Mouse (Mus musculus) cerebellum, adult 8-10 months (tissue): ENCODE measurements around the gene Sf3a1.
"Not testable (repeated sequence)": the region's sequence is repeated elsewhere in the genome, so short reads cannot be mapped to it uniquely, and the experiment has no call there.

ENCODE experiments used
- DNase-seq: peaks from one replicate; pipeline ENCODE4 v3.0.0; 2022

Sf3a1 gene

DNA sequence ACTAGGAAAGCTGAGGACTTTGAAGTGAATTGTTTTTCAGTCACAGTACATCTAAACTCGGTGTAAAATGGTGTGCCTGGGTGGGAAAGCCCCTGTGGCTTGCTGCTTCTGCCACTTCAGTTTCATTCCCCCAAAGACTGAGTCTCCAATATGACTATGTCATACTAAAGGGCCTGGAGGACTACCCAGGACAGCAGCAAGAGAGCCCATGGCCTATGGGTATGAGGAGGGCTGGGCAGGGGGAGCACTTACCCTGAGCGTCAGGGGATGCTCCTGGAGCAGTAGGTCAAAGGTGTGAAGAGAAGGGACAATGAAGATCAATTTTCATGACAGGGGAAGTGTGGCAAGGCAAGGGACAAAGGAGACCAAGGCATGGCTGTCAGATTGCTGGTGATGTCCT is 21.2 kb upstream of the Sf3a1 start:
- DNase-seq: no peak

GRCm38 (mm10) chr11:4141505-4141904 is 18.6 kb upstream of the Sf3a1 start:
- DNase-seq: no peak

DNA sequence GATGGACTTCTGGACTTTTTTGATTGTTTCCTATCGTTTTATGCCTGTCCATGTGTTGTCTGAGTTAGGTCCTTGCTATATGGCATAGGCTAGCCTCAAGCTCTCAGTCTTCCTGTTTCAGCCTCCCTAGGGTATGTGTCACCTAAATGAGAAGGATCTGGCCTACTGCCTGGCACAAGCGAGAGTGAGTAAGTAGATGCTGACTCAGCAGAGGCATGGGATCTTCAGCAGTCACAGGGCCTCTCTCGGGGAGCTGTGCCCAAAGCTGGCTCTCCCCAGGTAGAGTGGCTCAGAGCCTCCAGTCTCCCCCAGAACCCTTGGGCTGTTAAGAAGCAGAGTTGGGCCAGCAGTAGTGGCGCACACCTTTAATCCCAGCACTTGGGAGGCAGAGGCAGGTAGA is 17.8 kb upstream of the Sf3a1 start:
- DNase-seq: no peak

GRCm38 (mm10) chr11:4143281-4144062 is 16.7 kb upstream of the Sf3a1 start:
- DNase-seq: no peak

- DNase-seq: no peak
Measured at GRCm38 (mm10) chr11:4146381-4146780, 13.8 kb upstream of the Sf3a1 start.

- DNase-seq: no peak
Measured at GRCm38 (mm10) chr11:4147098-4147497, 13.1 kb upstream of the Sf3a1 start.

DNA sequence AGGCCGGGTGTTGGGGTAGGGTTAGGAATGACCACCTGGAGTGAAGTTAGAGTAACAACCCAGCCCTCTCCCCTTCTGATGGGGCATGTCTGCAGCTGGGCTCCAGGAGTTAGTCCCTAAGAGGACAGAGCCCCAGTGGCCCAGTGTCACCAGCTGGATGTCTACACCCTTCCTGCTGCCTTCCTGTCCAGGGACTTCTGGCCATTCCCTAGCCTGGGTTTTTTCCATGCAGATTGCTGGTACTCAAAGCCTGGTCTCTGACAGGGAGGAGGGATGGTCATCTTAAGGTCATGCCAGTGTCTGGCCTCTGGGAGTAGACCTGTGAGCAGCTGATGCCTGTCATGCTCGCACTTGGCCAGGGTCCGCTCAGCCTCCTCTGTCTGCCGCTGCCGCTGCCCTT is 12.0 kb upstream of the Sf3a1 start:
- DNase-seq: no peak

- no peak for DNase-seq
Measured at GRCm38 (mm10) chr11:4148536-4149156, 11.5 kb upstream of the Sf3a1 start.

GRCm38 (mm10) chr11:4149886-4150285 is 10.3 kb upstream of the Sf3a1 start:
- DNase-seq: no peak

- no peak for DNase-seq
Measured at GRCm38 (mm10) chr11:4153694-4154093, 6.5 kb upstream of the Sf3a1 start.

DNA sequence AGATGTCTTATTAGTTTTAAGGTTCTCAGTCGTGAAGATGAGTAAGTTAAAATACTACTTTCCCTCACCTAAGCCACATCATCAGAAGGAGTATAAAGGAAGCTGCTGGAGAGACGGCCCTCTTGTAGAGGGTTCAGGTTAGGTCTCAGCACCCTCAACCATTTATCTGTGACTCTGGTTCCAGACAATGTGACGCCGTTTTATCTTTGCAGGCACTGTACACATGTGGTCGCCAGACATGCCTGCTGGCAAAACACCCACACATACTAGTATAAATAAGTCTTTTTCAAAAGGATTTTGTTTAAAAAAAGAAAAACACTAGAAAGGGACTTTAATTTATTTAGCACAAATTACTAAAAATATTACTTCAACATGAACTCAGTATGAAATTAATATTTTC is 4.5 kb upstream of the Sf3a1 start:
- no peak for DNase-seq

DNA sequence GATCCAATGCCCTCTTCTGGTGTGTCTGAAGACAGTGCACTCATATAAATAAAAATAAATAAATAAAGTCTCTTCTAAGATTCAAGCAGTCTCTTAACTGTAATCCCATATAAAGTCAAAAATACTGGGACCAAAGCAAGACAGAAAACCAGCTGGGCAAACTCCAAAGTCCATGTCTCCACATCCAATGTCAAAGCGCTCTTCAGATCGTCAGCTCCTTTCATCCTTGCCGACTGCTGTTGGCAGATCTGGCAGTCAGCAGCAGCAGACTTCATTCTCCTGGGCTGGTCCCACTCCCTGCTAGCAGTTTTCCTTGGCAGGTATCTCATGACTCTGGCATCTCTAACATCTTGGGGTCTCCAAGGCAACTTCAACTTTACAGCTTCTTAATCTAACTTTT is 1.5 kb upstream of the Sf3a1 start:
- DNase-seq: no peak

DNA sequence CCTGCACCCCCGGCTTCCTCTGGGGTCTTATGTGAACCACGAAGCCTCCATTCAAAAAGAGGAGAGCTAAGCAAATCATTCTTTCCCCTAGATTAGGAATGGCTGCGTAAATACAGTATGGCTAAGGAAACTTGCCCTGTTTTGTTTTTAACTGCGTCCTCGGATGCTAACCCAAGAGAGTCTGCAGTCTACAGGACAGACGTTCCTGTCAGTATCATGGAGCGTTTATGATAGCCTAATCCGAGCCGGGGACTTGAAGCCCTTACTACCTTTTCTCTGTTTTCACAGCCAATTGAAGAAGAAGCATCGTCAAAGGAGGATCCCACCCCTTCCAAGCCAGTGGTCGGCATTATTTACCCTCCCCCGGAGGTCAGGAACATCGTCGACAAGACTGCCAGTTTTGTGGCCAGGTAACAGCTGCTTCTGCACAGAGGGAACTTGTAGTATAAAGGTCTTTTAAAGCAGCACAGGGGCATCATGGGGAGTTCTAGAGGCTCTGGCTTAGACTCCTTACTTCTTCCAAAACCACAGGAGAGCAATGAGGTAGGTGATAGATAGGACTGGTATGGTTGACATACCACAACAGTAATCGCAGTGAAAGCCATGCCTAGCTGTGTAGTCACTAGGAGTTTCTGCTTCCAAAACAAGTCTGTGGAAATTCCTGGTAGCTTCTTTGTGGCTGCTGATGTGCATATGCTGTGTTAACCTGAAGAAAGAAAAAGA is 769 bp downstream of the Sf3a1 start:
- no peak for DNase-seq

- no peak for DNase-seq
Measured at GRCm38 (mm10) chr11:4164701-4165100, 4.6 kb downstream of the Sf3a1 start.

DNA sequence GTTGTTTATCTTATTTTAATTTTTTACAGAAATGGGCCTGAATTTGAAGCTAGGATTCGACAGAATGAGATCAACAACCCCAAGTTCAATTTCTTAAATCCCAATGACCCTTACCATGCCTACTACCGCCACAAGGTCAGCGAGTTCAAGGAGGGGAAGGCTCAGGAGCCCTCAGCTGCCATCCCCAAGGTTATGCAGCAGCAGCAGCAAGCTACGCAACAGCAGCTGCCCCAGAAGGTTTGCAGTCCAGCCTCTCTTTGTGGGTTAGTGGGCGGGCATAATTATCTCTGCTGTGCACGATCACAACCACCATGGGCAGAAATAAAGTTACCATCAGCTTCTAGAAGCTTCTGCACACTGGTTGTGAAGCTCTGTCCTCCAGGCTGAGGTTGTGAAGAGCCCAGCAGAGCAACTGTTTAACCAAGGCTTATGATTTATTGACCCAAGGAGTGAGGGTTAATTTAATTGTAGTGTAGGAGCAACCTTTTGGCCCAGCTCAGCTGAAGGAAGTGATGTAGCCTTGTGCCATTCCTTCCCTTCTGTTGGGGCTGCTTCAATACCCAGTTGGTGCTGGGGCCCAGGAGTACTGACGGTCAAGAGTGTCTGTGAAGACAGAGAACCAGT is 6.4 kb downstream of the Sf3a1 start:
- DNase-seq: no peak

DNA sequence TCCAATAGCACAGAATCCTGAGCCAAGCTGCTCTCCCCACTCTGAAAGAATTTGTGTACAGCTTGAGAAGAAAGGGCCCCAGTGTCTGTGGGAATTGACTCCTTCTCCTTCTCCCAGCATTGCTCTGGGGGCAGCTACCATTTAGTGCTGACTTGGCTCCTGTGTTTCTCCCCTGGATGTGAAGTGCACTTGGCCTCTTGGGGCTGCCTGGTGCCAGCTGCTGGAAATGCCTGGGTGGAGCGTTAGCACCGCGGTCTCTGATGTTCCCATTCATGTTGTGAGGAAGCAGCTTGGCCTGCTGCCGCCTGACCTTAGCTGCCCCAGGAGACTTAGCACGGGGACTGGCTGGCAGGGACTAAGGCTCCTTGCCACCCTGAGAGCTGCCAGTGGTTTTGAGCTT is 14.4 kb downstream of the Sf3a1 start:
- no peak for DNase-seq

GRCm38 (mm10) chr11:4177716-4178115 is 17.6 kb downstream of the Sf3a1 start:
- no peak for DNase-seq

DNA sequence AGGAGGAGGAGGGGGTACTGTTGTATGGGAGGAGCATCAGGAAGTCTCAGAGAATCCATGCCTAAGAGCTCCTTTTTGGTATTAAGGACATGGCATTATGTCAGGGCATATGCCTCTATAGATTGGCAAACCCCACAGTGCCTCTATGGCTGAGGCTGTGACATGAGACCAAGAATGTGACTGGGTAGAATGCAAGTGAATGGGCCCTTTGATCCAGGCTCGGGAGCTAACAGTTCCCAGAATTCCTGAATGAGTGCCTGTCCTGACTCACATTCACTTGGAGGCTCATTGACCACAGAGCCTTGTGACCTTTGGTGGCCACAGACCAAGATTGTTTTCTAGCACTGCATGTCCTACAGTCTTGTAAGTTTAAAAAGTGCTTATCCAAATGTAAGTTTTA is 21.9 kb downstream of the Sf3a1 start:
- DNase-seq: no peak

DNA sequence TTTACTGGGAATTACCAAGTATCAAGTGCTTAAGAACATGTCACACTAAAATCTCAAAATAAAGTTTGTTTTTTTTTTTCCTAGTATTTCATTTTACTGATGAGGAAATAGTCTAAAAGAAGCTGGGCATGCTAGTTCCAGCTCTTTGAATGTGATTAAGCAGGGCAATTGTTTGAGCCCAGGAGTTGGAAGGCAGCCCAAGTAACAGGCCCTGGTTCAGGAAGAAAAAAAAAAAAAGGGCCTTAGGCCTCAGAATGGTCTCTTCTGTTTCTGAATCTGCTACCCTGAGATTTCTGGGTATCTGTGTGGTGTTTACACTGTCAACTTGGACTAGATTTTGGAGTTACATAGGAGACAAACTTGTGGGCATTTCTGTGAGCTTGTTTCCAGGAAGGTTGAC is 23.4 kb downstream of the Sf3a1 start:
- no peak for DNase-seq

- no peak for DNase-seq
Measured at GRCm38 (mm10) chr11:4184251-4184952, 24.3 kb downstream of the Sf3a1 start.

DNA sequence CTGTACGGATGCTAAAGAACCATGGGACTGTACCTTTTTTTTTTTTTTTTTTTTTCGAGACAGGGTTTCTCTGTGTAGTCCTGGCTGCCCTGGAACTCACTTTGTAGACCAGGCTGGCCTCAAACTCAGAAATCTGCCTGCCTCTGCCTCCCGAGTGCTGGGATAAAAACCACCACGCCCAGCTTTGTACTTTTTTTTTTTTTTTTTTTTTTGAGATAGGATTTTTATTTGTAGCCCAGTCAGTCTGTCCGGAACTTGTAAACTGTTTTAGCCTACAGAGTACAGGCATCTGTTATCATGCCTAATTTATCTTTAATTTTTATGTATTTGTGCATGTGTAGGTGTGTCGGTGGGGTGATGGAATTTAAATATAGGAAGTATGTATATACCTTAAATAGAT is 25.3 kb downstream of the Sf3a1 start:
- DNase-seq: not testable (repeated sequence)

DNA sequence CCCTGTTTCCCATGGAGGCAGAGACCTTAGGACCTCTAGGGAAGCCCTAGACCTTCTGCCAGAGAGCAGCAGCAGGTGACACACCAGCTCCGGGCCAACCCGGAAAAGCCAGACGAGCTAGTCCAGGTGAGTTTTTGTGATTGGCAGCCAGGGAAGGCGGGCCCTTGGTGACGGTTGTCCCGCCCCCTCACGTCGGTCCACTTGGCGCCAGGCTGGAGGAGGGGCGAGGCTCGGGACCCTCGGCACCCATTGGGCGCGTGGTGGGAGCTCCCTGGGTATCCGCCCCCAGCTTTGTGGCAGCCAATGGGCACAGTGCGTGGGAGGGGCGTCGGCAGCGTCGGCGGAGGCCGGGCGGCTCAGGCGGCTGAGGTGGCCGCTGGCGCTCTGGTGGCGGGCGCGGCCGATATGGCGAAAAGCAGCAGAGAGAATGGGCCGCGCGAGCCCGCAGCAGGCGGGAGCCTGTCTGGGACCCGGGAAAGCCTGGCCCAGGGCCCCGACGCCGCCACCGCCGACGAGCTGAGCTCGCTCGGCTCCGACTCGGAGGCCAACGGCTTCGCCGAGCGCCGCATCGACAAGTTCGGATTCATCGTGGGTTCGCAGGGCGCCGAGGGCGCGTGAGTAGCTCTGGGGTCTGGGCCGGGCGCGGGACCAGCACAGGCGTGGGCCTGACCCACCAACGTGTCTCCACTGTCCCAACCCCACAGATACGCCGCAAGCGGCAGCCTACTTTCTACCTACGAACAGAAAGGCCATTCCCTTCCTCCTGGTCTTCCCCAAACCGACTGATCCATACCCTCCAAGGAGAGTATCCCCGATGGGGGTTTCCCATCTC is 26.6 kb downstream of the Sf3a1 start, which contains the start of gene Tbc1d10a:
Tbc1d10a (plus strand) TSS at position 304 of the 832 bp plus-strand sequence.
- DNase-seq: peak; percentile 98
